Mouse (Mus musculus) cortical plate, adult 2 months (tissue): Measurements from ENCODE around the gene Inpp5a.

Experiments used
- CTCF ChIP-seq: fragments of 200-500 bp; IDR thresholded peaks from 2 replicates; pipeline ENCODE4 v1.5.1; 2011; ENCODE audit warnings: mild to moderate bottlenecking, control low read depth, low read length; ENCODE audit not compliant: insufficient read depth; ENCODE audit errors: extremely low read depth
- POLR2A ChIP-seq: fragments of 200-500 bp; IDR thresholded peaks from 2 replicates; pipeline ENCODE4 v1.6.1; 2011; ENCODE audit warnings: mild to moderate bottlenecking, low read length, control low read depth; ENCODE audit not compliant: insufficient read depth; ENCODE audit errors: extremely low read depth

GRCm38 (mm10) chr7:139566533-139566932 lies 177.6 kb downstream of the Inpp5a start:
- TF ChIP-seq POLR2A (no peak), CTCF (no peak)
